Mouse (Mus musculus): ENCODE measurements at regions not wholly inside any gene's neighbourhood (a gene's known extent, or its start where the extent isn't known, plus 50 kb on each side); places are given as distances from the start of the nearest gene placed in this dataset.
"Not testable (repeated sequence)": the region's sequence is repeated elsewhere in the genome, so short reads cannot be mapped to it uniquely, and the experiment has no call there.

DNA sequence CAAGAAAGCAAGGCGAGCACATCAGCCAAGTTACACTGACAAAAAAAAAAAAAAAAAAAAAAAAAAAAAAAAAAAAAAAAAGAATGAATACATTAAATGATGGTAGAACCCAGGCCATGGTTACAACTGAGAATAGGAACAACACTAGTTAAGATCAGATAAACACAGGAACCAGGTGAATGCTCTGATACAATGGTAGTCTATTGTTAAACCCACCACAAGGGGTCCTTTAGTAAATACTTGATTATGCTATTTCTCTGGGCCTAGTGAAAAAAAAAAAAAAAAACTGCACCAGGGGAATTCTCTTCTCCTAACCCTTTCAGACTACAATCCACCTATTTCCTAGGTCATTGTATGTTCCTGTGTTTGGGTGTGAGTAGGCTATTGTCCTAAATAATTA is 2289.7 kb downstream of the Cntnap5b start:
- in situ Hi-C loops (cut with MboI, MseI), result loop anchor here (10.0 kb wide), 1 partner anchor 337 kb away; no protein-coding TSS in a partner anchor

DNA sequence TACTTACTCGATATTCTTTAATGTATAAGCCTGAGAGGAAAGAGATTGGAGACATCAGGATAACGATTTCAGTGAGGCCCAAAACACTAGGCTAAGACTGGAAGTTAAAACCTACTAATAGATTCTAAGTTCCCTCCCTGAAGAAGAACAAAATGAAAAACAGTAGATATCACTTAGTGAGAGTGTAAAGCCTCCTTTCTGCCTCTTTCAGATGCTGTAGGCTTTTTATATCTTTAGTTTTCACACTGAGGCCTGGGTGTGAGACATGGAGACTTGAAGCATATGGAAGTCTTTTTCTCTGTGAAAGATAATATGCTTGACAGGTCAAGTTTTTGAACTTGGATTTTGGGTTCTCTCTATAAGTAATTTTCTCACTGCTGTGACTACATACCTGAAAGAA is 2333.1 kb downstream of the Cntnap5b start:
- in situ Hi-C loops (cut with MboI, MseI), result no loop called here

GRCm38 (mm10) chr1:102139021-102139420 is 2366.5 kb downstream of the Cntnap5b start:
- in situ Hi-C loops (cut with MboI, MseI), result no loop called here

GRCm38 (mm10) chr1:102146368-102146767 is 2373.8 kb downstream of the Cntnap5b start:
- in situ Hi-C loops (cut with MboI, MseI), result no loop called here

GRCm38 (mm10) chr1:102166649-102167048 is 2394.1 kb downstream of the Cntnap5b start:
- in situ Hi-C loops (cut with MboI, MseI), result loop anchor here (5.0 kb wide), 1 partner anchor 94 kb away; no protein-coding TSS in a partner anchor

DNA sequence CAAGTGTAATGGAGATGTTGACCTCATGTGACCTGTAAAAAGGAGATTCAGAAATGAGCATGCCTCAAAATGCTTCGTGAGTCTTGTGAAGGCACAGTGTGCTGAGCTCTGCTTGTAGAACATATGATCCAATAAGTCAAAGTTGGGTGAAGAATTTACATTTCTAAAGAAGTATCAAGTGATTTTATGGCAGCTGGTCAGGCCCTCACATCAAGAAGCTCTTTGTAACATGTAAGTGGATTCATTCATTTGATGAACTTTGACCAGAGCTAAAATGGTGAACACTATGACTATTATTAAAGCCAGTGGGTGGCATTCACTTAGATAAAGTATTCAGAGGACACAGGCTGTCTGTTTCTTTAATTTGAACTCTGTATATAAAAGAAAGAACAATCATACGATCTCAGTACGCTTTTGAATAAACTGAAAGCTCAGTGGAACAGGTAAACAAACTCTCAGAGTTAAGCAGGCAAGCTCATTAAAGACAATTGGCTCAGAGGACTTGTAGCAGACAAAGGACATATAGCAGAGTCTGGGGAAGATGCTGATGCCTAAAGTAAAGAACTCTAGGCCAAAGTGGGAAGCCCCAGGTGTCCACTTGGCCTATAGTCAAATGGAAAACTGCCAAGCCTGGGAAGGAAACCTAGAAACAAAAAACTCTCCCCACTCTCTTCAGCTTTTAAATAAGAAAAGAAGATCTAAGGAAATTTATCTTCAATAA is 2398.2 kb downstream of the Cntnap5b start:
- in situ Hi-C loops (cut with MboI, MseI), result no loop called here

DNA sequence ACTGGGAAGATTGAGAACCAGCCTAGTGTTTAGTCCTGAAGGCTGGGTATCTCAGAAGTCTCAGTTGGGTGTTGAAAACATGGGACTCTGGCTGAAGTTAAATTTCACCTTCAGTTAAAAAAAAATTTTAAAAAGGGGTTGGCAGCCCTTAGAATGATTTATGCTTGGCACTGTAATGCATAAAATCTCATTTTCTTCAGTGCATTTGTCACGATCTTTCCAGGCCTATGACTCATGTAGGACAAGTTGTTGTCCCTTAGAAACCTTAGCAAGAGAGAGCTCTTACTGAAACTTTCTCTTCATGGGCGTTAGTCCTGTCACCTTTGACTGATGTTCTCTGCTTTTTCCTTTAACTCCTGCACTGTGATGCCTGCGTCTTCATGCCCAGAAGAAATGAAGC is 2413.4 kb downstream of the Cntnap5b start:
- in situ Hi-C loops (cut with MboI, MseI), result no loop called here

DNA sequence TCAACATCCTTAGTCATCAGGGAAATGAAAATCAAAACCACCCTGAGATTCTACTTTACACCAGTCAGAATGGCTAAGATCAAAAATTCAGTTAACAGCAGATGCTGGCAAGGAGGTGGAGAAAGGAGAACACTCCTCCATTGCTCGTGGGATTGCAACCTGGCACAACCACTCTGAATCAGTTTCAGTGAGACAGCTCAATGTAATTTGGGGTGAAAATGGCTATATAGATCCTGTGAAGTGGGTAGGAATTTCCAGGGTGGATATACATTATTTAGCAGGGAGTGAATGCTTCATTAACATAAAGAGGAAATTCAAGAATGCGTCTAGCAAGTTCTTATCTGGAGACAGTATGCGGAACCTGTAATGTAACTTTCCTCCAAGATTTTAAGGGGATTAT is 2462.9 kb downstream of the Cntnap5b start:
- in situ Hi-C loops (cut with MboI, MseI), result no loop called here

DNA sequence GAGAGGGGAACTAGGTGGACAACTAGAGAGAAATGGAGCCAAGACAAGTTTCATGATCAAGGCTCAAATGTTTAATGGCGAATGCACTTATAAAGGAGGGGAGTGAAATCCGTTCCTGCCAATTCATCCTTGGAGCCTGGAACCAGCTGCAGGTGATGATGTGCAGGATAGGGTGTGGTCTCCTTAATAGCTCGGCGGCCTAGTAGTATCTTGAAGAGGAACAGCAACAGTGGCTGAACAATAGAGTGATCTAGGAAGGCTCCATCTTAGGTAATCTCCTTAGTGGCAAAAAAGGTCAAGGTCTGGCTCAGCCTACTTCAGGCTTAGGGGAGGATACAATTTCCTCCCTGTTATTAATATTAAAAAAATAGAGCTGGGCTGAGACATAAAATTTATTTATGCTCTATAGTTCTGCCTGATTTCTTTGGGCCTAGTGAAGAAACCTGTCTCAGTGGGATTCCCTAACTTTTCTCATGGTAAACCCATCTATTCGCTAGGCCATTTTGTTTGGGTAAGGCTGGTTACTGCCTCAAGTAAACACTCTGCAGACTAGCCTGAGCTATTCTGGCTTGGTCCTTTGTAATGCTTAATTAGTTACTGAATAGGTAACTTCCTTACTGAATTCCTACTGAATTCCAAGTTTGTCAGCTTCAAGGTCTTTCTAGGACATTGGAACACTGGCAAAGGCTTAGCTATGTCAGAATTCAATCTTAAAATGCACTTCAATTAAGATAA is 2490.7 kb downstream of the Cntnap5b start:
- in situ Hi-C loops (cut with MboI, MseI), result not testable (repeated sequence)

GRCm38 (mm10) chr1:102264457-102264856 is 2491.9 kb downstream of the Cntnap5b start:
- in situ Hi-C loops (cut with MboI, MseI), result not testable (repeated sequence)

- in situ Hi-C loops (cut with MboI, MseI), result no loop called here
Measured at GRCm38 (mm10) chr1:102274456-102274855, 2493.9 kb upstream of the Cdh20 start.

- in situ Hi-C loops (cut with MboI, MseI), result no loop called here
Measured at GRCm38 (mm10) chr1:102288288-102288687, 2480.0 kb upstream of the Cdh20 start.

- in situ Hi-C loops (cut with MboI, MseI), result no loop called here
Measured at GRCm38 (mm10) chr1:102303526-102303925, 2464.8 kb upstream of the Cdh20 start.

GRCm38 (mm10) chr1:102353136-102353535 is 2415.2 kb upstream of the Cdh20 start:
- in situ Hi-C loops (cut with MboI, MseI), result no loop called here

- in situ Hi-C loops (cut with MboI, MseI), result not testable (repeated sequence)
Measured at GRCm38 (mm10) chr1:102357911-102358310, 2410.4 kb upstream of the Cdh20 start.

GRCm38 (mm10) chr1:102378613-102379012 is 2389.7 kb upstream of the Cdh20 start:
- in situ Hi-C loops (cut with MboI, MseI), result no loop called here

Data from T-helper 2 cell (primary cell).